Mouse (Mus musculus) midbrain, embryonic 13.5 days (tissue): Measurements from ENCODE around the gene Fam178b. TPM values are rescaled to one million over a fixed set of nuclear protein-coding genes. Genes with fewer than 3 reads are reported as not detected.
"Not testable (repeated sequence)": the region's sequence is repeated elsewhere in the genome, so short reads cannot be mapped to it uniquely, and the experiment has no call there.

ENCODE experiments used
- ATAC-seq: fragments of 200-750 bp; cut with Nextera tagmentation; 2 replicates; pipeline ENCODE4 v1.8.0; 2017; ENCODE audit warnings: mild to moderate bottlenecking, moderate TSS enrichment, moderate library complexity
- H3K27ac ChIP-seq: fragments of 300-500 bp; sonication (generic); 2 replicates; pipeline ENCODE4 v1.5.1; 2015; ENCODE audit warnings: inconsistent platforms, mild to moderate bottlenecking, moderate library complexity
- H3K27me3 ChIP-seq: fragments of 300-500 bp; sonication (generic); 2 replicates; pipeline ENCODE4 v1.6.1; 2015; ENCODE audit warnings: mild to moderate bottlenecking, inconsistent platforms
- H3K36me3 ChIP-seq: fragments of 300-500 bp; sonication (generic); 2 replicates; pipeline ENCODE4 v1.6.1; 2015; ENCODE audit warnings: mild to moderate bottlenecking, inconsistent platforms
- H3K4me1 ChIP-seq: fragments of 300-500 bp; sonication (generic); replicated peaks from 2 replicates; pipeline ENCODE4 v1.6.1; 2015; ENCODE audit warnings: inconsistent platforms
- H3K4me2 ChIP-seq: fragments of 300-500 bp; sonication (generic); replicated peaks from 2 replicates; pipeline ENCODE4 v1.6.1; 2015; ENCODE audit warnings: moderate library complexity, mild to moderate bottlenecking, inconsistent platforms
- H3K4me3 ChIP-seq: fragments of 300-500 bp; sonication (generic); replicated peaks from 2 replicates; pipeline ENCODE4 v1.5.1; 2015; ENCODE audit warnings: mild to moderate bottlenecking, inconsistent platforms
- H3K9ac ChIP-seq: fragments of 300-500 bp; sonication (generic); replicated peaks from 2 replicates; pipeline ENCODE4 v1.6.1; 2015; ENCODE audit warnings: mild to moderate bottlenecking, inconsistent platforms
- H3K9me3 ChIP-seq: fragments of 300-500 bp; sonication (generic); 2 replicates; pipeline ENCODE4 v1.6.1; 2016; ENCODE audit warnings: mild to moderate bottlenecking, inconsistent platforms
- WGBS: fragments of 180-500 bp; shearing (Covaris S2); methylation state at CpG from one replicate; pipeline ENCODE4 v1.1.7; 2015; 5-methylcytosine and 5-hydroxymethylcytosine counted together
- polyA plus RNA-seq: library from polyadenylated mRNA; unstranded; fragments of >200 nt; fragmentation: Nextera tagmentation; extraction: Ambion mirVana; gene quantifications from 2 replicates; pipeline ENCODE4 v1.2.1, GENCODE M21; 2015

The Fam178b gene
- polyA plus RNA-seq, 1 experiment from 2014 or later: not detected

- Histone ChIP-seq H3K4me1 (no peaks in the 10 kb centered on the region), H3K27ac (no peak overlapping the region), H3K36me3 (no peaks in the 10 kb centered on the region), H3K4me2 (no peak overlapping the region), H3K9ac (no peak overlapping the region), H3K4me3 (no peak overlapping the region), H3K27me3 (no peaks in the 10 kb centered on the region), H3K9me3 (no peaks in the 10 kb centered on the region)
- ATAC-seq: no peak
- 84% methylated on average over 2 of the region's 2 CpGs for WGBS
Observed at GRCm38 (mm10) chr1:36635826-36636485, 47.0 kb downstream of the Fam178b start.

GRCm38 (mm10) chr1:36634940-36635339, 48.0 kb downstream of the Fam178b start:
- H3K4me3 ChIP-seq: no peak overlapping the region
- WGBS: 21% methylated on average over 5 of the region's 5 CpGs
- no peak overlapping the region for H3K4me2 ChIP-seq
- no peaks in the 10 kb centered on the region for H3K9me3 ChIP-seq
- H3K4me1 ChIP-seq: no peaks in the 10 kb centered on the region
- no peaks in the 10 kb centered on the region for H3K27me3 ChIP-seq
- no peak overlapping the region for H3K9ac ChIP-seq
- no peak overlapping the region for H3K27ac ChIP-seq
- no peaks in the 10 kb centered on the region for H3K36me3 ChIP-seq
- peak; percentile 91 for ATAC-seq

- Histone ChIP-seq H3K27ac (no peak overlapping the region), H3K4me2 (no peak overlapping the region), H3K9me3 (no peaks in the 10 kb centered on the region), H3K9ac (no peak overlapping the region), H3K36me3 (no peaks in the 10 kb centered on the region), H3K4me3 (no peak overlapping the region), H3K4me1 (no peaks in the 10 kb centered on the region), H3K27me3 (no peaks in the 10 kb centered on the region)
- 66% methylated on average over 5 of the region's 5 CpGs for WGBS
- no peak for ATAC-seq
Observed at GRCm38 (mm10) chr1:36633920-36634319, 49.1 kb downstream of the Fam178b start.

- Histone ChIP-seq H3K4me1 (no peaks in the 10 kb centered on the region), H3K9me3 (no peaks in the 10 kb centered on the region), H3K9ac (no peak overlapping the region), H3K36me3 (no peaks in the 10 kb centered on the region), H3K4me2 (no peak overlapping the region), H3K4me3 (no peak overlapping the region), H3K27ac (no peak overlapping the region), H3K27me3 (no peaks in the 10 kb centered on the region)
- no peak for ATAC-seq
- WGBS: 83% methylated on average over 1 of the region's 1 CpGs
Observed at GRCm38 (mm10) chr1:36632846-36633245, 50.1 kb downstream of the Fam178b start.

GRCm38 (mm10) chr1:36632090-36632489, 50.9 kb downstream of the Fam178b start:
- H3K4me3 ChIP-seq: no peak overlapping the region
- no peaks in the 10 kb centered on the region for H3K9me3 ChIP-seq
- H3K27me3 ChIP-seq: no peaks in the 10 kb centered on the region
- H3K4me1 ChIP-seq: no peaks in the 10 kb centered on the region
- ATAC-seq: no peak
- no peak overlapping the region for H3K27ac ChIP-seq
- H3K4me2 ChIP-seq: no peak overlapping the region
- no peak overlapping the region for H3K9ac ChIP-seq
- no peaks in the 10 kb centered on the region for H3K36me3 ChIP-seq
- WGBS: 89% methylated on average over 4 of the region's 4 CpGs

- WGBS: 48% methylated on average over 4 of the region's 4 CpGs
- Histone ChIP-seq H3K27ac (no peak overlapping the region), H3K9me3 (no peaks in the 10 kb centered on the region), H3K9ac (no peak overlapping the region), H3K4me1 (no peaks in the 10 kb centered on the region), H3K36me3 (no peaks in the 10 kb centered on the region), H3K27me3 (no peaks in the 10 kb centered on the region), H3K4me2 (no peak overlapping the region), H3K4me3 (no peak overlapping the region)
- no peak for ATAC-seq
Observed at GRCm38 (mm10) chr1:36631391-36631790, 51.6 kb downstream of the Fam178b start.

- Histone ChIP-seq H3K4me1 (no peaks in the 10 kb centered on the region), H3K9me3 (no peaks in the 10 kb centered on the region), H3K4me3 (no peak overlapping the region), H3K4me2 (no peak overlapping the region), H3K27ac (no peak overlapping the region), H3K9ac (no peak overlapping the region), H3K36me3 (no peaks in the 10 kb centered on the region), H3K27me3 (no peaks in the 10 kb centered on the region)
- ATAC-seq: no peak
- 65% methylated on average over 3 of the region's 3 CpGs for WGBS
Observed at GRCm38 (mm10) chr1:36630053-36630739, 52.8 kb downstream of the Fam178b start.

- Histone ChIP-seq H3K36me3 (no peaks in the 10 kb centered on the region), H3K9me3 (no peaks in the 10 kb centered on the region), H3K27ac (no peak overlapping the region), H3K4me2 (no peak overlapping the region), H3K9ac (no peak overlapping the region), H3K27me3 (no peaks in the 10 kb centered on the region), H3K4me1 (no peaks in the 10 kb centered on the region), H3K4me3 (no peak overlapping the region)
- 59% methylated on average over 8 of the region's 8 CpGs for WGBS
- ATAC-seq: no peak
Observed at GRCm38 (mm10) chr1:36628585-36628984, 54.4 kb downstream of the Fam178b start.

GRCm38 (mm10) chr1:36625442-36625841, 57.5 kb downstream of the Fam178b start:
- ATAC-seq: no peak
- Histone ChIP-seq H3K27me3 (no peaks in the 10 kb centered on the region), H3K27ac (no peak overlapping the region), H3K36me3 (no peaks in the 10 kb centered on the region), H3K4me1 (no peaks in the 10 kb centered on the region), H3K4me2 (no peak overlapping the region), H3K4me3 (no peak overlapping the region), H3K9ac (no peak overlapping the region), H3K9me3 (0 out of 2 replicates have a peak, but pooled peaks cover 3% of the 10 kb centered on the region)
- WGBS: 86% methylated on average over 5 of the region's 5 CpGs

GRCm38 (mm10) chr1:36615958-36616357, 67.0 kb downstream of the Fam178b start:
- H3K4me1 ChIP-seq: peaks cover 12% of the 10 kb centered on the region
- not testable (repeated sequence) for H3K4me2 ChIP-seq, H3K9me3 ChIP-seq, H3K27me3 ChIP-seq, H3K36me3 ChIP-seq, H3K4me3 ChIP-seq, ATAC-seq, H3K9ac ChIP-seq, H3K27ac ChIP-seq
- WGBS: 85% methylated on average over 5 of the region's 5 CpGs

GRCm38 (mm10) chr1:36615188-36615587, 67.8 kb downstream of the Fam178b start:
- Histone ChIP-seq H3K9me3 (no peaks in the 10 kb centered on the region), H3K4me1 (peaks cover 12% of the 10 kb centered on the region), H3K4me3 (no peak overlapping the region), H3K4me2 (no peak overlapping the region), H3K27me3 (no peaks in the 10 kb centered on the region), H3K27ac (no peak overlapping the region), H3K36me3 (no peaks in the 10 kb centered on the region), H3K9ac (no peak overlapping the region)
- WGBS: 88% methylated on average over 8 of the region's 8 CpGs
- no peak for ATAC-seq

- H3K4me1 ChIP-seq: peaks cover 12% of the 10 kb centered on the region
- H3K9me3 ChIP-seq: no peaks in the 10 kb centered on the region
- no peaks in the 10 kb centered on the region for H3K36me3 ChIP-seq
- no peak overlapping the region for H3K4me3 ChIP-seq
- H3K9ac ChIP-seq: no peak overlapping the region
- no peaks in the 10 kb centered on the region for H3K27me3 ChIP-seq
- H3K4me2 ChIP-seq: no peak overlapping the region
- WGBS: 70% methylated on average over 1 of the region's 1 CpGs
- H3K27ac ChIP-seq: no peak overlapping the region
- ATAC-seq: no peak
Observed at GRCm38 (mm10) chr1:36614584-36614983, 68.4 kb downstream of the Fam178b start.
